Mouse (Mus musculus) liver, adult 2 months (tissue): ENCODE data around the gene Creb1. TPM values are rescaled to one million over a fixed set of nuclear protein-coding genes. Genes with fewer than 3 reads are reported as not detected.
A peak's percentile ranks its signal among the peaks of the same experiment; 100 is the strongest.

Experiments
- DNase-seq: peaks from one replicate; pipeline ENCODE4 v3.0.0-alpha.2; 2011; ENCODE audit warnings: low read depth, low spot score; ENCODE audit errors: extremely low read depth
- H3K27ac ChIP-seq: fragments of 200-500 bp; replicated peaks from 2 replicates; pipeline ENCODE4 v1.5.1; 2012; ENCODE audit warnings: low read depth, mild to moderate bottlenecking, control low read depth, inconsistent platforms, low read length; ENCODE audit not compliant: insufficient read depth
- H3K27me3 ChIP-seq: fragments of 200-500 bp; 2 replicates; pipeline ENCODE4 v1.6.1; 2012; ENCODE audit warnings: mild to moderate bottlenecking, moderate library complexity, low read length, inconsistent platforms; ENCODE audit not compliant: control insufficient read depth, insufficient read depth
- H3K36me3 ChIP-seq: fragments of 200-500 bp; 2 replicates; pipeline ENCODE4 v1.6.1; 2012; ENCODE audit warnings: low read length, inconsistent platforms; ENCODE audit not compliant: control insufficient read depth, insufficient read depth
- H3K4me1 ChIP-seq: fragments of 200-500 bp; 2 replicates; pipeline ENCODE4 v1.6.1; 2011; ENCODE audit warnings: low read length; ENCODE audit not compliant: control insufficient read depth, insufficient read depth
- H3K4me3 ChIP-seq: fragments of 200-500 bp; 2 replicates; pipeline ENCODE4 v1.5.1; 2011; ENCODE audit warnings: low read depth, mild to moderate bottlenecking, control low read depth, low read length, moderate library complexity; ENCODE audit not compliant: insufficient read depth
- H3K79me2 ChIP-seq: fragments of 200-500 bp; 2 replicates; pipeline ENCODE4 v1.6.1; 2012; ENCODE audit warnings: inconsistent platforms, mild to moderate bottlenecking, low read length, moderate library complexity; ENCODE audit not compliant: control insufficient read depth, insufficient read depth
- H3K9ac ChIP-seq: fragments of 200-500 bp; 2 replicates; pipeline ENCODE4 v1.6.1; 2012; ENCODE audit warnings: low read depth, mild to moderate bottlenecking, control low read depth, inconsistent platforms, low read length
- CTCF ChIP-seq: fragments of 200-500 bp; IDR thresholded peaks from 2 replicates; pipeline ENCODE4 v1.5.1; 2011; ENCODE audit warnings: low read depth, low read length, control low read depth
- POLR2A ChIP-seq: fragments of 200-500 bp; IDR thresholded peaks from 2 replicates; pipeline ENCODE4 v1.6.1; 2011; ENCODE audit warnings: low read length, control low read depth; ENCODE audit not compliant: insufficient read depth; ENCODE audit errors: extremely low read depth
- WGBS: fragments of 180-500 bp; shearing (Covaris S2); methylation state at CpG from one replicate; pipeline ENCODE4 v1.1.7; 2018; 5-methylcytosine and 5-hydroxymethylcytosine counted together
- polyA plus RNA-seq: library from polyadenylated mRNA; depleted of rRNA; stranded (reverse); fragments of >200 nt; gene quantifications from 2 replicates; pipeline ENCODE4 v1.2.3, GENCODE M21; 2012
- total RNA-seq: library from RNA; depleted of rRNA; stranded (reverse); fragments of >200 nt; gene quantifications from 2 replicates; pipeline ENCODE4 v1.2.3, GENCODE M21; 2014

Gene Creb1
- total and polyA plus RNA-seq, 2 experiments = 4.8 to 14.3 TPM

DNA sequence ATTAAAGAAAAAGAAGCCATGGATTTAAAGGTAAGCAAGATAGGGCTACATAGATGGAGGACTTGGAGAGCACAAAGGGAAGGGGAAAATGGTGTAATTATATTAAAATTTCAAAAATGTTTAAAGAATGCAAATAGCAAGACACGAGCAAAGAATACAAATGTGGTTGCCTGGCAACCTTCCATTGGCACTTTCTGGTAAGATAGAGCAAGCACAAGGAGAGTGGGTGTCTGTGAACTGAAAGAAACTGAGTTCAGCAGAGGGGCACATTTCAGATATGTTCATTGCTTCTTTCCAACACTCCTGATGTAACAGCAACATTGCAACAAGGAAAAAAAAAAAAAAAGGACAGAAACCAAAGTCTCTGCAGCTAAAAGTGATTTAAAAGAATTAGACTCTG is 22.8 kb upstream of the Creb1 start:
- no peaks in the 10 kb centered on the region for H3K27me3 ChIP-seq
- no peak for DNase-seq
- no peaks in the 10 kb centered on the region for H3K36me3 ChIP-seq
- no peak for TF ChIP-seq CTCF
- TF ChIP-seq POLR2A = no peak
- H3K9ac ChIP-seq = no peak overlapping the region
- H3K4me3 ChIP-seq = no peak overlapping the region
- H3K4me1 ChIP-seq = no peaks in the 10 kb centered on the region
- H3K27ac ChIP-seq = no peak overlapping the region
- 64% methylated on average over 1 of the region's 1 CpGs for WGBS
- no peaks in the 10 kb centered on the region for H3K79me2 ChIP-seq

DNA sequence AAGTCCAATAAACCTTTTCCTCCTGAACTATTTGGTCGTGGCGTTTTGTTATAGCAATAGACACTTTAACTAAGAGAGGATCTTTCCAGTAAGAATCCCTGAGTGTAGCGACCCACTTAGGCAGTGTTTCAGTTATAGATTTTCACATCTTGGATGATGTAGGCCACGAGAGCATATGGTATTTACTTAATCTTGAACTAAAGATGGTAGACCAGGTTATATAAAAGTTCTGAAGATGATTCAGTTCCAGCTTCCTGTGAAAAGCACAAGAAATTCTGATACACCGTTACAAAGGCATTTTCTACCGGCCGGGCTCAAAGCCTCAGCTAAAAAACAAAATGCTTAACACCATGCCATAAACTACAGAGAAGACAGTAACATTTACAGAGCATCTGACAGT is 18.3 kb upstream of the Creb1 start:
- no peaks in the 10 kb centered on the region for H3K36me3 ChIP-seq
- no peaks in the 10 kb centered on the region for H3K79me2 ChIP-seq
- no peak overlapping the region for H3K9ac ChIP-seq
- H3K27me3 ChIP-seq = no peaks in the 10 kb centered on the region
- DNase-seq = no peak
- H3K4me1 ChIP-seq = no peaks in the 10 kb centered on the region
- WGBS = 87% methylated on average over 7 of the region's 7 CpGs
- no peak overlapping the region for H3K27ac ChIP-seq
- H3K4me3 ChIP-seq = no peak overlapping the region
- TF ChIP-seq CTCF (no peak), POLR2A (no peak)

- H3K4me3 ChIP-seq = no peak overlapping the region
- no peak overlapping the region for H3K9ac ChIP-seq
- 82% methylated on average over 3 of the region's 3 CpGs for WGBS
- DNase-seq = no peak
- H3K27me3 ChIP-seq = no peaks in the 10 kb centered on the region
- no peaks in the 10 kb centered on the region for H3K36me3 ChIP-seq
- H3K4me1 ChIP-seq = no peaks in the 10 kb centered on the region
- H3K79me2 ChIP-seq = no peaks in the 10 kb centered on the region
- TF ChIP-seq CTCF = no peak
- no peak for TF ChIP-seq POLR2A
- no peak overlapping the region for H3K27ac ChIP-seq
Measured at GRCm38 (mm10) chr1:64516593-64516992, 15.9 kb upstream of the Creb1 start.

DNA sequence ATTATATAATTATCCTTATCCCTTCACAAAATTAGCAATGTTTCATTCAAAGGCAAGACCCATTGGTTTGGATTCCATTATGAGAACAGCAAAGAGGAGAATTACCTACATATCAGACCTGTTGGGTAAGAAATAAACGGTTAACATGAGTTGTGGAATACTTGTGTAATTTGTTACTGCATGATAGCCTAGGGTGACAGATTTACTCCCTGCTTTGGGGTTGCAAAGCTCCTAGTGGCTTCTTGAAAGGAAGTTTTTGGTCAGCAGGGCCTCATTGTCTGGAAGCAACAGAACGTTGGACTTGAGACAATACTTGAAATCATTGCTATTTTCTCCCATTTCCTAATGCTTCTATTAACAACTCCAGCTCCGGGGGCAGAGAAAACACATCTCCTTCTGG is 14.0 kb upstream of the Creb1 start:
- 74% methylated on average over 3 of the region's 3 CpGs for WGBS

GRCm38 (mm10) chr1:64519345-64519744 is 13.1 kb upstream of the Creb1 start:
- Histone ChIP-seq H3K9ac (no peak overlapping the region), H3K36me3 (no peaks in the 10 kb centered on the region), H3K79me2 (no peaks in the 10 kb centered on the region), H3K27me3 (no peaks in the 10 kb centered on the region), H3K27ac (no peak overlapping the region), H3K4me1 (no peaks in the 10 kb centered on the region), H3K4me3 (no peak overlapping the region)
- TF ChIP-seq POLR2A (no peak), CTCF (no peak)
- DNase-seq = no peak
- 55% methylated on average over 1 of the region's 1 CpGs for WGBS

More for the DNA sequence above, 14.0 kb upstream of the Creb1 start:
- H3K27ac ChIP-seq = no peak overlapping the region
- H3K79me2 ChIP-seq = no peaks in the 10 kb centered on the region
- H3K4me3 ChIP-seq = no peak overlapping the region
- TF ChIP-seq POLR2A (no peak), CTCF (no peak)
- H3K27me3 ChIP-seq = no peaks in the 10 kb centered on the region
- H3K9ac ChIP-seq = no peak overlapping the region
- H3K36me3 ChIP-seq = no peaks in the 10 kb centered on the region
- H3K4me1 ChIP-seq = no peaks in the 10 kb centered on the region
- DNase-seq = no peak

DNA sequence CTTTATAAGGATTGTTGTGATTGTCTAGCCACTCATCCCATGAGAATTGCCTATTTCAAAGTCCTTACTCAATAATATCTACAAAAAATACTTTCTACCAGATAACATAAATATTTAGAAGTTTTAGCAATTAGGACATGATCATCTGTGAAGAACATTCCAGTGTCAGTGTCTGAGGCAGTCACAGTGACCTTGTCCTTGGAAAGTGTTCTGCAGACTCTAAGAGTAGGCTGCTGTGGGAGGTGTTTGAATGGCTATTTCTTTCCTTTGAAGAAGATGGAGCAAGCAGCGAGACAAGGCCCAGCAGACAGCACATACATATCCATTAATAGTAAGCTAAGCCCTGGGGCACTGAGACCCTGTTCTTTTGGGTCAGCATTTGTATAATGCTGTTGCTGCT is 12.5 kb upstream of the Creb1 start:
- no peak overlapping the region for H3K9ac ChIP-seq
- TF ChIP-seq CTCF (no peak), POLR2A (no peak)

More for the DNA sequence above, 12.5 kb upstream of the Creb1 start:
- H3K27me3 ChIP-seq = no peaks in the 10 kb centered on the region
- H3K79me2 ChIP-seq = no peaks in the 10 kb centered on the region
- H3K36me3 ChIP-seq = no peaks in the 10 kb centered on the region
- H3K27ac ChIP-seq = no peak overlapping the region
- H3K4me1 ChIP-seq = no peaks in the 10 kb centered on the region
- H3K4me3 ChIP-seq = no peak overlapping the region
- peak; percentile 19 for DNase-seq
- 72% methylated on average over 1 of the region's 1 CpGs for WGBS
